Mouse (Mus musculus): ENCODE results near the gene Maob. TPM values are rescaled to one million over a fixed set of nuclear protein-coding genes. Genes with fewer than 3 reads are reported as not detected.

The Maob gene
- total RNA-seq (2023; ENCODE audit: inconsistent age) = not detected in 4 replicates

GRCm38 (mm10) chrX:16817261-16817769 is at the start of gene Maob:
Maob (minus strand) TSS chrX:16817366.

Other genes with a start within 250 kb of the Maob start
- gene Maoa, start 197.7 kb downstream of the Maob start, total RNA-seq (2023; ENCODE audit: inconsistent age) = 0.16 to 0.22 TPM in 2 of 4 replicates, not detected in the others
- gene Ndp, start 94.4 kb upstream of the Maob start, total RNA-seq (2023; ENCODE audit: inconsistent age) = not detected in 4 replicates

Measured in B cell, adult (primary cell).